Mouse (Mus musculus): Measurements from ENCODE around the gene Clec2l. TPM values are rescaled to one million over a fixed set of nuclear protein-coding genes. Genes with fewer than 3 reads are reported as not detected.
"Not testable (repeated sequence)": the region's sequence is repeated elsewhere in the genome, so short reads cannot be mapped to it uniquely, and the experiment has no call there.

Gene Clec2l
- total RNA-seq, 4 experiments from 2014 or later = 44.2 to 56.9 (median 49.1) TPM

DNA sequence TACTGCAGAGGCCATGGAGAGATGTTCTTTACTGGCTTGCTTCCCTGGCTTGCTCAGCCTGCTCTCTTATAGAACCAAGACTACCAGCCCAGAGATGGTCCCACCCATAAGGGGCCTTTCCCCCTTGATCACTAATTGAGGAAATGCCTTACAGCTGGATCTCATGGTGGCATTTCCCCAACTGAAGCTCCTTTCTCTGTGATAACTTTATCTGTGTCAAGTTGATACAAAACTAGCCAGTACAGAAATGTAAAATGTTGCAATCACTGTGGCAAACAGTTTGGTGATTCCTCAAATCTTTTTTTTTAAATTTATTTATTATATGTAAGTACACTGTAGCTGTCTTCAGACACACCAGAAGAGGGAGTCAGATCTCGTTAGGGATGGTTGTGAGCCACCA is 7.6 kb downstream of the Clec2l start:
- DNase-seq (ENCODE audit: low spot score in 2 of 2) = not testable (repeated sequence)

GRCm38 (mm10) chr6:38671270-38671669 is 8.4 kb downstream of the Clec2l start:
- DNase-seq (ENCODE audit: low spot score in 2 of 2) = no peak

DNA sequence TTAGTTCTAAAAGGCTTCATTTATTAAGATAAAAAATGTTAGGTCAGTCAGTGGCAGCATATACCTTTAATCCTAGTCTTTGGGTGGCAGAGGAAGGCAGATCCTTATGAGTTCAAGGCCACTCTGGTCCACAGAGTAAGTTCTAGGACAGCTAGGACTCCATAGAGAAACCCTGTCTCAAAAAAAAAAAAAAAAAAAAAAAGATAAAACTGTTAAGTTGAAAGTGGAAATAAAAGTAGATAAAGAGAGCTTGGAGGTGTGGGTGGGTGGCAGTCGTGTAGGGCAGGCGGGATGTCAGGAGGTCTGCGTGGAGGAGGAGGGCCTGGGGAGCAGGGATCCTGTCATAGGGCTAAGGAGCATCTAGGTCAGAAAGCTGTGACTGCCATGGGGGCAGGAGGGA is 9.1 kb downstream of the Clec2l start:
- DNase-seq (ENCODE audit: low spot score in 2 of 2) = no peak

GRCm38 (mm10) chr6:38676217-38676616 is 13.3 kb downstream of the Clec2l start:
- DNase-seq (ENCODE audit: low spot score in 2 of 2) = no peak

DNA sequence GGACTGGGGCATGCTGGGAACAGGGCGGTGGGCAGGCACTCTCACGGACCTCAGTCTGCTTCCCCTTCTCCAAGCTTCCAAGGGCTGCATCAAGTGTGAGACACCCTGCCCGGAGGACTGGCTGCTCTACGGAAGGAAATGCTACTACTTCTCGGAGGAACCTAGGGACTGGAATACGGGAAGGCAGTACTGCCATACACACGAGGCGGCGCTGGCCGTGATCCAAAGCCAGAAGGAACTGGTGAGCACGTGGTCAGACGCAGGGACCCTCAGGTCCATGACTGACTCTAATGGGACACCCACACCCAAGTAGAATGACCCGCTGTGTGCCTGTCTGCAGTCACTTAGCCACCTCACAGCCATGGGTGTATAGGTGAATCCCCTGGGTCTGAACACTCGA is 13.9 kb downstream of the Clec2l start:
- no peak for DNase-seq (ENCODE audit: low spot score in 2 of 2)

- no peak for DNase-seq (ENCODE audit: low spot score in 2 of 2)
Measured at GRCm38 (mm10) chr6:38677629-38678028, 14.8 kb downstream of the Clec2l start.

- DNase-seq (ENCODE audit: low spot score in 2 of 2) = no peak
Measured at GRCm38 (mm10) chr6:38682532-38682931, 19.7 kb downstream of the Clec2l start.

DNA sequence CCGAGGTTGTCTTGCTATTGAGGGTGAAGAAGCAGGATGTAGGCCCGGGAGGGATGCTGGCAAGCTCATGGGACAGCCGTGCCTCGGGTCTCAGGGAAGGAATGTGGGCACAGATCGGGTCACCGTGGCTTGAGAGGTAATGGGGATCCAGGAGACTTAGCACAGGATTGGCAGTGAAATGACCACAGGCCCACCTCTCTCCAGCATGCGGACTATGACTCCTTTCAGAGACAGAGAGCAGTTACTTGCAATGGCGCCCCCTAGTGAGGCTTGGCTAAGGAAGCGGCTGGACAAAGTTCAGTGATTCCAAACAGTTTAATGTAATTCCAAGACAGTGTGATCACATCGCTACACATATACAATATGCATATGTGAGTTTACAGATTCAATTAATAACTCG is 24.3 kb downstream of the Clec2l start:
- no peak for DNase-seq (ENCODE audit: low spot score in 2 of 2)

DNA sequence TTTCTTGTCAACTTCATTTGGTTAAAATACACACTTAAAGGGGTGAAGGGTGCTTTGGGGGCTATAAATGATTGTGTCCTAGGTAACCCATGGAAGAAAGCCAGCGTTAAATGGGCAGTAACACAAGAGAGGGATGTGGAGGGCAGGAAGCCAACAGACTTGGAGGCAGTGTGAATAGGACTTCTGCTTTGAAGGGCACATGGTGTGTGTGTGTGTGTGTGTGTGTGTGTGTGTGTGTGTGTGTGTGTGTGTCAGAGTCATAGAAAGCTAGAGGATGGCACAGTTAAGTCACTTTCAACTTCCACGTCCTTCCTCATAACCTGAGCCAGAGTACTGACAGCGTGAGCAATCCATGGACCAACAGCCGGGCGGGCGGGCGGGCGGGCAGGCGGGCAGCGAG is 26.0 kb downstream of the Clec2l start:
- DNase-seq (ENCODE audit: low spot score in 2 of 2) = no peak

GRCm38 (mm10) chr6:38690615-38691014 is 27.7 kb downstream of the Clec2l start:
- no peak for DNase-seq (ENCODE audit: low spot score in 2 of 2)

DNA sequence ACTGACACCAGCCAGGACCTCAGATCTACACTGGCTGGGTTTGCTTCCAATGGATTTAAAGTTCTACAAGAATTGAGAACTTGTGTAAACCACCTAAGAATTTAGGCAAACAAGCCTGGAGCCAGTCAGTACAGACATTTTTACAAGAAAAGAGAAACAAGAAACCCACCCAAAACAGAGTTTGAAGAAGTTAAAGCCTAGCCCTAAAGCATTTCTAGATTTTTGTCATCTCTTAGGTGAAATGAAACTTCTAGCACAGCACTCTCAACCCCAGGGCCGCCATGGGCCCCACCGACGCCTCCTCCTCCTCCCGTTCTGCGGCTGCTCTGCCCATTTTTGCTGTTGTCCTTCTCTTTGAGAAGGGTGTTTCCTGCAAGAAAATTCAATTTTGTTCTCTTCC is 28.2 kb downstream of the Clec2l start:
- DNase-seq (ENCODE audit: low spot score in 2 of 2) = no peak

DNA sequence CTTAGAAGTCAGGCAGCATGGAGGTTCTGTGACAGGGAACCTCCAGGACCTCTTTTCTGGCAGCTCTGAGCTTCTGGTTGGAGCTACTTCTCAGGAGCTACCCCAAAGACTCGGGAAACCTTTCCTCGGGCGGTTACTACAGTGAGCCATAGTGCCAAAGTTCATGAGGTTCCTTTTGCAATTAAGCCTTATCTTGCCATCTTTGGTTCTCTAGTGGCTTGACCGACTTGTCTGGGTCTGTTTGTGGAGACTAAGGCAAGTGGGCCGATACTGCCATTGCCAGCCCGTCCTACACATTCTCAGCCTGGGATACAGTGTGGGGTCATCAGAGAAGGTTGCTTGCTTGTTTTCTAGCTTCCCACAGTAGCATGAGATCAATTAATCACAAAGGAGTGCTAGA is 29.7 kb downstream of the Clec2l start:
- DNase-seq (ENCODE audit: low spot score in 2 of 2) = no peak

- peak; percentile 65 to 90 for DNase-seq (ENCODE audit: low spot score in 2 of 2)
Measured at GRCm38 (mm10) chr6:38695380-38696054, 32.6 kb downstream of the Clec2l start.

- peak; percentile 60 for DNase-seq (ENCODE audit: low spot score in 2 of 2)
Measured at GRCm38 (mm10) chr6:38696570-38696969, 33.7 kb downstream of the Clec2l start.

DNA sequence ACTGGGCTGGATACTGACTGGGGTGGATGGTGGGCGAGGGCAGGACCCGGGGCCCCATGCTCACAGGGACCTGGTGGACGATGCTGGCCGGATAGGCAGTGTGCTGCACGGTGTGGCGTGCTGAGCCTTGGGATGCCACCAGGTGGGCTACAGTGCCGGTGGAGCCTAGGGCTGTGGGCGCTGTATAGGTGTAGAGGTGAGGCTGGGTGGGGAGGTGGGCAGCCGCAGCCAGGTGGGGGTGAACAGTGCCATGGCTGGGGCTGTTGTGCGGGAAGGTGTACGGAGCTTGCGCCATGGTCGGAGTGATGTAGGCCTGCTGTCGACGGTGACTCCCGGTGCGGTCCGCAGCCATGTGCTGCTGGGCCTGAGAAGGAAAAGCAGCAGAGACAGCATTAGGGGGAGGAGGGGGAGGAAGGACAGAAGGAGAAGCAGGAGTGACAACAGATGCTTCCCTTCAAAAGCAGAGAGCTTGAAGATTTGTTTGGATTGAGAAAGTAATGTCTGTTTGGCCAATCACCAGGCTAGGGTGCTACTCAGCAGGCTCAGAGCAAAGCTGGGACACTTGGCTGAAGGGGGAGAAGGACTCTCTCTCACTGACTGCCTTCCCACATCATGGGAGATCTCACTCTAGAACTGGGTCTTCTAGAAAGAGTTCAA is 35.5 kb downstream of the Clec2l start:
- peak in 1 of 2 experiments; percentile 52 for DNase-seq (ENCODE audit: low spot score in 2 of 2)

- DNase-seq (ENCODE audit: low spot score in 2 of 2) = no peak
Measured at GRCm38 (mm10) chr6:38701421-38701820, 38.6 kb downstream of the Clec2l start.

DNA sequence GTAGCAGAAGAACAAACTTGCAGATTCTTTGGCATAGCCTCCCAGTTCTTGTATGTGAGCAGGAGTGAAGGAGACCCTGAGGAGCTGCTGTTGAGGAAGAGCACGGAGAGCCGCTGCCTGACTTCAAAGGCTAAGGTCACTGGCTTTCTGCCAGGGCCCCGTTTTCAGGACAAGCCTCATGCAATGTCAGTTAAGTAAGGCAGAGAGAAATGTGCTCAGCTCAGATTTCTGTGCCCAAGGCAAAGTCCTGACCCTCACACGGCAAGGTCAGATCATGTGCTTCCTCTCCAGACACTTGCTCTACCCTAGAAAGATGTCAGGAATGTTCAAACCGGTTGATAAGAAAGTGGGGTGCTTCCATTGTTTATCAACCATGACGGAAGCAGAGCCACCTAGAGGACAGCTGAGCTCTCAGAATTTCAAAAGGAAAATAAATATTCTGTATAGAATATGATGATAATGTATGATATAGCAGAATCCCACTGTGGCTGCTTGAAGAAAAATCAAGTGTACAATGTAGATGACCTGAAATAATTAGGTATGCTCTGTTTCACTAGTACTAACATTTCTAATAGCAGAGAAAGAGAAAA is 40.0 kb downstream of the Clec2l start:
- no peak for DNase-seq (ENCODE audit: low spot score in 2 of 2)

DNA sequence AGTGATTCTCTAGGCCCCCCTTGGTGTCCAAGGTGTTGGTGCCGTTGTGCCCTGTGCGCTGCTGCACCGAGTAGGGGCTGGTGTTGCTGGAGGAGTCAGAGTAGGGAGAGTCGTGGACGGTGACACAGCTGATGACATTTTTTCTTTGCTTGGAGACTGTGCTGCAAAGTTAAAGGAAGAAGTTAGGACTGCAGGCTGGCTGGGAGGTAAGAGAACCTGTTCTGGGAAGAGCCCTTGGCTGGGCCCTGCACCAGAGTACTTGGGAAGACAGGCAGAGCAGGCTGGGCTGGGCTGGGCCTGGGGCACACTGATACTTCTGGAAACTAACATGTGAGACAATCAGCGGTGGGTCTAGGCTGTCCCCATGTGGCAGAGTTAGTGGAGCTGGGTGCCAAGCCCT is 40.7 kb downstream of the Clec2l start:
- no peak for DNase-seq (ENCODE audit: low spot score in 2 of 2)

- DNase-seq (ENCODE audit: low spot score in 2 of 2) = no peak
Measured at GRCm38 (mm10) chr6:38704264-38704984, 41.6 kb downstream of the Clec2l start.

GRCm38 (mm10) chr6:38710449-38710848 is 47.6 kb downstream of the Clec2l start:
- no peak for DNase-seq (ENCODE audit: low spot score in 2 of 2)

DNA sequence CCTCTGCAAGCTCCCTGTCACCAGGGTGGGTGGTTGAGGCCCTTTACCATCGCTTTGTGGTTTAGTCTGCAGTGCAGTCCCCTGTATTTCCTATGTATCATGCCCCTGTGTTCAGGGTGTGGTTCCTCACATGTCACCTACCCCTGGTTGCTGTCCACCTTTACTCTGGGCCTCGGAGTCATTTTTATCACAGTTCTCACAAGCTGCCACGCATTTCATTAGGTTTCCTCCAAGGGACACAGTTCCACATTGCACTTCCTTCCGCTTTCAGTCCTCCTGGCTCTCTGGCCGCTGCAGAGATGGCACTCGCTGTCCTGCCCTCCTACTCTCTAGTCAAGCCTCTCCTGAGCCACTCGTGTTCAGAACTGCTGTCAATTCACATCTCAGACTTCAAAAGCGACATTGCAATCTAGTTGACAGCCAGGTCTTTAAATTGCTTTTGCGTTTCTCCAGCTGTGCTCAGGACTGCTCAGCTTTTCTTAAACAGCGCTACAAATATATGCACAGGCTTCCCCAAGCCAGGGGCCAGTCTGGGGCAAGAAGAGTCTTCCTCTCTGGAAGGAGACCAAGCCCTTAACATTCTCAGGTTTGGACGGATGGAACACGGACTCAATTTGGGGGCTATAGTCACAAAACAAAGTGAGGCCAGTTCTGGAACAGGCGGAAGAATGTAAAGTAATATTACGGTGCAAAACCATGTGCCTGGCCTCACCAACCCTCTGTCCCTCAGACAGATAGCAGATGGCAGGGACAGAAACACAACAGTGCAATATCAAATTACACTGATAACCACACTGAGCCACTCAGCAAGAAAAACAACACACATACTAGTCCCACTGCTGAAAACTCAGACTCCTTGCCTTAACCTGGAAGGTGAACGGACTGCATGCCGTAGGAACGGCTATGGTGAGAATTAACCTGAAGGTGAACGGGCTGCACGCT is 51.4 kb downstream of the Clec2l start:
- DNase-seq (ENCODE audit: low spot score in 2 of 2) = no peak

Measured in layer of hippocampus, adult 8-10 months (tissue).